Mouse (Mus musculus): Measurements from ENCODE around the gene Pth1r.

DNA sequence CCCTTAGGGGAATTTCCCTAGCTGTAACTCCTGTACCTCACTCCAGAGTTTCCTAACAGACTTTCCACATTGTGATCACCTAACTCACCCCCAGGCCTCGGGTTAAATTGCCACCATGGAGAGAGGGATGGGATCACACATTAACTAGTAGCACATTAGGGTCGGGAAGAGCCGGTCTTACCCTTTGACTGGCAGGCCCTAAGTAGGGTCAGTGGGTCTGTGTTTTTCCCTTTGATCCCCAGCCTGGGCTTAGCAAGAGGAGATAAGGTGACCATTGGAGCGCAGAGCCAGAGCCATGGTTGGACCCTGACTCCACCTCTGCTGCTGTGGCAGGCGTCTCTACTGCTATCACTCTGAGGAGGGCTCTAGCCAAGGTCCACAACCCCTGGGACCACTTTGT is 1.2 kb downstream of the Pth1r start:
- TF ChIP-seq CTCF (IDR thresholded peaks at IDR 0.05; ENCODE audit: control insufficient read depth, insufficient read depth, insufficient read length): no peak
- no peak for TF ChIP-seq MAX (IDR thresholded peaks at IDR 0.05)
- TF ChIP-seq USF1 (IDR thresholded peaks at IDR 0.05; ENCODE audit: low read depth): no peak
- TF ChIP-seq CEBPB (IDR thresholded peaks at IDR 0.05; ENCODE audit: low read depth): no peak
- no peak for TF ChIP-seq MYOG (IDR thresholded peaks at IDR 0.05; ENCODE audit: control insufficient read depth, extremely low read depth, insufficient read length)
- TF ChIP-seq MYOD1 (IDR thresholded peaks at IDR 0.05; ENCODE audit: control insufficient read depth, insufficient read length, low read depth): no peak
- no peak for TF ChIP-seq FOSL1 (IDR thresholded peaks at IDR 0.05; ENCODE audit: insufficient read depth, low read length, poor library complexity, severe bottlenecking)

Data from C2C12 (cell line).